In genomic region chr14:17523916-17524315, GRCm38 (mm10) we compare ENCODE assay signal across 18 mouse cellular contexts.
"Had no signal": no experiment of that assay in that cellular context is flagged by ENCODE, and none has a peak within 500 bp of the region (broad histone marks: within the 10 kb centered on the region; RNA-seq: fewer than 3 reads in every experiment).

No protein-coding gene starts in this region.

- DNase-seq: gastrocnemius, adult 2 months; gastrocnemius, postnatal 14 days; gastrocnemius, postnatal 36 days; heart, adult 18-20 months; heart, postnatal 14 days; heart, postnatal 36 days; kidney, adult 11 months; kidney, adult 2 months; kidney, adult 9 months; kidney, postnatal 14 days; kidney, postnatal 36 days; layer of hippocampus, adult 9-11 months; layer of hippocampus, postnatal 36 days; left cerebral cortex, postnatal 4 days had no signal

- ATAC-seq: forebrain, embryonic 16.5 days; hindbrain, postnatal 0 days; intestine, embryonic 16.5 days; liver, embryonic 12.5 days had no signal
